Mouse (Mus musculus) G1E (cell line): ENCODE data around the gene Kcnmb2.

Source experiments
- CTCF ChIP-seq: IDR thresholded peaks from 2 replicates; pipeline ENCODE4 v1.5.1; 2012; ENCODE audit warnings: low read depth, low read length, inconsistent platforms, mixed read lengths
- GATA1 ChIP-seq: IDR thresholded peaks from 2 replicates; pipeline ENCODE4 v1.6.1; 2012; ENCODE audit warnings: borderline replicate concordance, low read length, inconsistent platforms, mixed read lengths
- GATA2 ChIP-seq: IDR thresholded peaks from 2 replicates; pipeline ENCODE4 v1.6.1; 2012; ENCODE audit warnings: low read depth, low read length, inconsistent platforms, borderline replicate concordance
- TAL1 ChIP-seq: conservative IDR thresholded peaks from 2 replicates; pipeline ENCODE4 v1.6.1; 2012; ENCODE audit warnings: low read depth, low read length, inconsistent platforms, mixed read lengths

DNA sequence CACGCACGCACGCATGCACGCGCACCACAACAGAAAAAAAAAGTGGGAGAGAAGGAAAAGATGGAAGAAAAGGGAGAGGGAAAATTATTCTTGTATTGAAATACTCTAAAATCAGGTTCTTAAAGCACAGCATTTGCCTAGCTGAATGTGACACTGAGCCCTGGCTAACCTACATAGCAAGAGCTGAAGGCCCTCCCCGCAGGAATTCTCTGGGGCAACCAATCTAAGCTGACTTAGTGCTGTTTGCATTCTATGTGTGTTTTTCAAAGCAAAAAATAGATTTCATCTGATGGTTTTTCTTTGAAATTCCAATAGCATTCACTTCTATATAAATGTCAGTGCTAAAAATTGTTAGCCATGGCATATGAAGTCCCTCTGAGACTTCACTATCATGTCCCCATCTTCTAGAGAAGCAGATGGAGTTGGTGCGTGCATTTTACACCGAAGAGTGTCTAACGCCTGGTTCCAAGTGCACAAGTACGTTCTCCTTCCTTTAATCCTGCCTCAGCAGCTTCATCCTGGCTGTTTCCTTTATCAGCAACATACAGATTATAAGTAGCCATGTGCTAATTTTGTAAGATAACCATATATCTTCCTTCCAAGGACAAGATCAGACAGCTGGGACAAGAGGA, 151.4 kb downstream of the Kcnmb2 start:
- no peak for TF ChIP-seq CTCF
- TF ChIP-seq TAL1, result no peak
- no peak for TF ChIP-seq GATA1
- no peak for TF ChIP-seq GATA2
